In genomic region chr1:158510478-158511207, GRCm38 (mm10) we compare ENCODE assay signal across 12 mouse cellular contexts.
DNase-seq lines count a peak whose midpoint lies in the region; ATAC-seq and TF ChIP-seq lines count a peak whose summit lies in the region.
"Had no signal": no experiment of that assay in that cellular context is flagged by ENCODE, and none has a peak within 500 bp of the region (broad histone marks: within the 10 kb centered on the region; RNA-seq: fewer than 3 reads in every experiment).

No protein-coding gene starts in this region.

- ATAC-seq in stomach, embryonic 14.5 days (ENCODE audit: insufficient number of reproducible peaks, insufficient read depth, low FRiP score, low read depth): peak; percentile 60
- no peak for ATAC-seq in stomach, postnatal 0 days (ENCODE audit: low FRiP score, low TSS enrichment)
- no peak for ATAC-seq in granulocyte monocyte progenitor cell, adult 5-6 weeks (replicated peaks; ENCODE audit: poor library complexity, severe bottlenecking)
- ATAC-seq: activated CD4-positive, CD25-positive, alpha-beta regulatory T cell, adult 4 months had no signal

- TF ChIP-seq CTCF in stomach, postnatal 0 days (IDR thresholded peaks at IDR 0.05; ENCODE audit: low read depth): no peak

- H3K27me3 ChIP-seq in stomach, embryonic 14.5 days (ENCODE audit: control insufficient read depth, insufficient read depth, low read length): no peaks in the 10 kb centered on the region
- H3K27me3 ChIP-seq in stomach, postnatal 0 days (ENCODE audit: control insufficient read depth, insufficient read depth, low read length): no peaks in the 10 kb centered on the region
- H3K27me3 ChIP-seq: embryonic facial prominence, embryonic 13.5 days had no signal

- H3K9ac ChIP-seq in stomach, embryonic 14.5 days (replicated peaks; ENCODE audit: low read depth, low read length): no peak overlapping the region
- no peak overlapping the region for H3K9ac ChIP-seq in stomach, postnatal 0 days (ENCODE audit: low read length)
- H3K9ac ChIP-seq: embryonic facial prominence, embryonic 13.5 days; heart, embryonic 13.5 days had no signal

- H3K4me2 ChIP-seq in stomach, embryonic 14.5 days (replicated peaks; ENCODE audit: low read depth, low read length): no peak overlapping the region
- H3K4me2 ChIP-seq in stomach, postnatal 0 days (replicated peaks; ENCODE audit: low read depth): no peak overlapping the region
- H3K4me2 ChIP-seq: embryonic facial prominence, embryonic 13.5 days; heart, embryonic 13.5 days had no signal

- no peak for TF ChIP-seq EP300 in stomach, postnatal 0 days (optimal IDR thresholded peaks at IDR 0.05)

- H3K4me3 ChIP-seq in stomach, embryonic 14.5 days (ENCODE audit: low read depth, low read length): no peak overlapping the region
- no peak overlapping the region for H3K4me3 ChIP-seq in stomach, postnatal 0 days (ENCODE audit: low read depth, low read length)
- H3K4me3 ChIP-seq: embryonic facial prominence, embryonic 13.5 days; heart, embryonic 13.5 days had no signal

- 91% methylated on average over 15 of the region's 15 CpGs for WGBS in stomach, embryonic 14.5 days
- 91% methylated on average over 15 of the region's 15 CpGs for WGBS in stomach, postnatal 0 days

- no peak overlapping the region for H3K27ac ChIP-seq in stomach, embryonic 14.5 days (ENCODE audit: low read length)
- H3K27ac ChIP-seq in stomach, postnatal 0 days (replicated peaks): no peak overlapping the region
- H3K27ac ChIP-seq: embryonic facial prominence, embryonic 13.5 days; heart, embryonic 13.5 days had no signal

- no peaks in the 10 kb centered on the region for H3K36me3 ChIP-seq in stomach, embryonic 14.5 days (ENCODE audit: control insufficient read depth, insufficient read depth, low read length)
- no peaks in the 10 kb centered on the region for H3K36me3 ChIP-seq in stomach, postnatal 0 days (ENCODE audit: control insufficient read depth, insufficient read depth, low read length)
- H3K36me3 ChIP-seq: heart, embryonic 13.5 days had no signal

- peak; percentile 11 for DNase-seq in adrenal gland, postnatal 25 days
- DNase-seq in adrenal gland, adult (ENCODE audit: inconsistent age in 2 of 2, low spot score in 1 of 2): no peak
- DNase-seq in layer of hippocampus, adult 11-12 months (ENCODE audit: low spot score): peak; percentile 46
- DNase-seq in layer of hippocampus, adult 18-20 months (ENCODE audit: low spot score in 2 of 2): no peak
- no peak for DNase-seq in stomach, postnatal 0 days (ENCODE audit: low spot score)
- DNase-seq in thymus, postnatal 25 days: no peak
- DNase-seq: lung, postnatal 10 days had no signal

- H3K4me1 ChIP-seq in stomach, embryonic 14.5 days (ENCODE audit: control insufficient read depth, insufficient read depth, low read length): no peaks in the 10 kb centered on the region
- H3K4me1 ChIP-seq in stomach, postnatal 0 days (replicated peaks; ENCODE audit: control insufficient read depth, insufficient read depth): no peaks in the 10 kb centered on the region
- H3K4me1 ChIP-seq: embryonic facial prominence, embryonic 13.5 days had no signal

- no peaks in the 10 kb centered on the region for H3K9me3 ChIP-seq in stomach, embryonic 14.5 days (ENCODE audit: control insufficient read depth, low read depth, low read length)
- no peaks in the 10 kb centered on the region for H3K9me3 ChIP-seq in stomach, postnatal 0 days (ENCODE audit: control insufficient read depth, low read length)
- H3K9me3 ChIP-seq: embryonic facial prominence, embryonic 13.5 days; heart, embryonic 13.5 days had no signal

Comparison
In these comparisons a context has a peak if more than half of its experiments do, and no peak if none do; other contexts are left out.
1. DNase-seq: peak in adrenal gland, postnatal 25 days (single experiment) and layer of hippocampus, adult 11-12 months (single experiment); none in adrenal gland, adult (0 of 2), layer of hippocampus, adult 18-20 months (0 of 2), stomach, postnatal 0 days (single experiment) and thymus, postnatal 25 days (single experiment).